Mouse (Mus musculus) thymus, postnatal 10 days (tissue): Measurements from ENCODE around the gene Xxylt1.

Experiments used
- DNase-seq, 2 experiments: peaks; one replicate each; pipeline ENCODE4 v3.0.0; 2021; ENCODE audit warnings: low spot score in 2 of 2

Xxylt1 gene

GRCm38 (mm10) chr16:31081125-31081664, at the start of gene Xxylt1:
TSS of gene Xxylt1 (minus strand) at chr16:31081432.
- DNase-seq: peak; percentile 91 to 93

GRCm38 (mm10) chr16:31128116-31128515, 46.9 kb upstream of the Xxylt1 start:
- DNase-seq: no peak

GRCm38 (mm10) chr16:31124991-31125390, 43.8 kb upstream of the Xxylt1 start:
- DNase-seq: no peak

GRCm38 (mm10) chr16:31121612-31122011, 40.4 kb upstream of the Xxylt1 start:
- no peak for DNase-seq

DNA sequence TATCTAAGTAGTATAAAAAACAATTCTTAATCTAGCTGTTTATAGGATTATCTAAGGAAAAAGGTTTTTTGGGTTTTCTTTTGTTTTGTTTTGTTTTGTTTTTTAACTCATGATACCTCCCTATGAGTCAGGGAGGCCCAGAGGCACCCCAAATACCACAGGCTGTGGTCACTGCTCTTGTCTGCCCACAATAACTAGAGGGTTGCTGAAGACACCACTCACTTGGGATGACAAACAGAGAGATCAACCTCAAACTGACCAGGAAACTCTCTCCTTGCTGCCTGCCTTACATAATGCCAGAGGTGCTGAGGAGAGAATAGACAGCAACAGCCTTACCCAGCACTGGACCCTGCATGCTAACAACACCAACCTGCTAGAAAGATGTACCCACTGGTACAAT, 32.4 kb upstream of the Xxylt1 start:
- DNase-seq: no peak

GRCm38 (mm10) chr16:31101352-31101751, 20.1 kb upstream of the Xxylt1 start:
- DNase-seq: no peak

- DNase-seq: no peak
Measured at GRCm38 (mm10) chr16:31099906-31100305, 18.7 kb upstream of the Xxylt1 start.

GRCm38 (mm10) chr16:31094036-31094435, 12.8 kb upstream of the Xxylt1 start:
- no peak for DNase-seq

DNA sequence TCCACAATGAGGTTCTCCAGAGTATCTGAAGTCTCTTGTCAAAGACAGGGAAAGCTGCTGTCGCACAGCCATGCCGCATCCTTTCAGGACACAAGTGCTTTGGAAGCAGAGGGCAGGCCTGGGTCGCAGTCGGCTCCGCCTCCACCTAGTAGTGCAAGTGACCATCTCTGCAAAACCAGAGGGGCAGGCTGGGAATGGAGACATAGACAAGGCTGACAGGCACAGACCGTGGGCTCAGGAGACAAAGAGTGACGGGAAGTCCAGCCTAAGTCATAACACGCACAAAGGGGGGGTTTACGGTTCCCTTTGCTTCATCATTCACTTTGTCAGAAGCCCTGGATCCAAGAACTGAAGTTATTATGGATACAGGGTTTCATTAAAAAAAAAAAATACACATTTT, 12.0 kb upstream of the Xxylt1 start:
- DNase-seq: no peak

GRCm38 (mm10) chr16:31081891-31082290, 659 bp upstream of the Xxylt1 start:
- no peak for DNase-seq

- DNase-seq: peak; percentile 22
Measured at GRCm38 (mm10) chr16:31080573-31081051, 620 bp downstream of the Xxylt1 start.

DNA sequence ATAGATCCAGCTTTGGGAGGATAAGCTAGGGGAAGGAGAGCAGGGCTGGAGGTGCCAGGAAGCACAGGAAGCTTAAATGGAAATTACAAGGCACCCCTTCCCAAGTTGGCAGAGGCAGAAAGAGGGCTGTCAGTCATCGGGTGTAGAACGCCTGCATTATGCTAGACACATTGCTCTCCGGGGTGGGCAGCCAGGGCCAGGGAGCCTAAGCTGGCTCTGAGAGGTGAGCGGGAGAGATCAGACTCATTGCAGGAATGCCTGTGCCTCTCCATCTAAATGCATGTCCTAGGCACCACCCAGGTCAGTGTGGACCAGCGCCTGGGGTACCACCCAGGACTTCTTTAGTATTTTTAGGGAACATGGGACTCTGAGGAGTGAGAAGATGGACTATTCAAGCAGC, 3.8 kb downstream of the Xxylt1 start:
- no peak for DNase-seq

- no peak for DNase-seq
Measured at GRCm38 (mm10) chr16:31076436-31076835, 4.8 kb downstream of the Xxylt1 start.

- no peak for DNase-seq
Measured at GRCm38 (mm10) chr16:31074324-31074908, 6.8 kb downstream of the Xxylt1 start.

DNA sequence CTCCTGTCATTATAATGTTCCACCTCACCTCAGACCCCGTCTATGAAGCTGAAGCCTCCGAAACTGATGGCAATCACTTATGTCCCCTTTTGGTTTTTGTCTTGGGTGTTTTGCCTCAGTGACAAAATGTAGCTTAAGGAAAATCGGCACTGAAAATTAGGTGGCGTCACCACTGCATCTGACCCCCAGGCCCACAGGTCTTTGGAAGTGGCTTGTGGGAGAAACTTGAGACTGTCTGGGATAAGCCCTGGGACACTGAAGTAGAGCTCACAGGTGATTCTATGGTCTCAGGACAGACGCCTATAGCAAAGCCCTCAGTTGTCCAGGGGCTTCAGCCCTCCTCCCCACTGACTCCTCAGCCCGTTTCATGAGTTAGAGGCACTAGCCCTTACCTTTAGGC, 9.5 kb downstream of the Xxylt1 start:
- no peak for DNase-seq

DNA sequence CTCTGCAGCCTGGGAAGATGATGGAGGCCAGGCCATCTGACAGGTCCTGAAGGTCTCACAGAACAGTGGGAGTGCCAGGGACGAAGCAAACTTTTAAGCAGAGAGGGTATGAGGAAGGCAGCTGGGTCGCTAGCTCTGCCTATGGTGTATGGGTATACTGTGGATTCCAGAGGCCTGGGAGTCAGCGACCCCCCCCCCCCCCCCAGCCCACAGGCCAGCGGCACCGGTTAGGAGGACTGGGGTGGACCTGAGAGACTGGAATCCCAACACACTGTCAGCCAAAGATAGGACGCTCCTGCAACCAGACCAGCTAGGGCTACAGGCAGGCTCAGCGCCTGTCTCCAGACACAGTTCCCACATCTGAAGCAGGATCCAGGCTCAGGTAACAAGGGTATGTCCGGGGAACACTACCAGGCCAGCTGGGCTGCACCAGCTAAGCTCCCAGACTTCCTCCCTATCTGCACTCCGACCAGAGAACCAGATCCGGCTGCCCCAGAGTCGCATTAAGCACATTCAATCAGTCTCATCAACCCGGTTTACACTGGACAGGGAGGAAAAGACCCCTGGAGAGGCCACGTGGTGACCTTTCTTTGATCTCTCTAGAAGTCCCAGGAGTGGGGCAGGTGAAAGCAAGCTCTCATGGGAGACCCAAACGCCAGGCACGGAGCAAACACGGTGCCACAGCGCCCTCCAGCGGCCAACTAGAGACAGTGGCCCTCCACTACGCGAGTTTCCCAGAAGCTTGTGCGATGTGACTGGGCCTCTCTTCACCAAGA, 10.7 kb downstream of the Xxylt1 start:
- DNase-seq: peak; percentile 65 to 82

GRCm38 (mm10) chr16:31069211-31070166, 11.7 kb downstream of the Xxylt1 start:
- DNase-seq: no peak

DNA sequence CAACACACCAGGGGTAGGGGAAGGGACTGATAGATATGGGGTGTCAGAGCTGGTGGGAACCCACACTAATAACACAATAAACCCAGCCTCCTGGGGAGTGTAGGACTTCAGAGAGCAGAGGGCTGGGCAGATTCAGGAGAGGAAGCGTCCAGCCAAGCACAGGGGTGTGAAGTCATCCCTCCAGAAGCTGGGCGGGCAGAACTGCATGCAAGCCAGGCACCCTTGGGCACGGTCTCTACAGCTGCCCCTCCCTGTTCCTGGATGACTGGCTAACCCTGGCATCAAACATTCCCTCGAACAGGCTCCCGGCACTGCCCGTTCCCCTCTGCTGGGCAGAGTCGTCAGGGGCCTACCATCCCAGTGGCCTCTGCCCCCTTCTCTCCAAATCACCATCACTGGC, 13.0 kb downstream of the Xxylt1 start:
- no peak for DNase-seq

DNA sequence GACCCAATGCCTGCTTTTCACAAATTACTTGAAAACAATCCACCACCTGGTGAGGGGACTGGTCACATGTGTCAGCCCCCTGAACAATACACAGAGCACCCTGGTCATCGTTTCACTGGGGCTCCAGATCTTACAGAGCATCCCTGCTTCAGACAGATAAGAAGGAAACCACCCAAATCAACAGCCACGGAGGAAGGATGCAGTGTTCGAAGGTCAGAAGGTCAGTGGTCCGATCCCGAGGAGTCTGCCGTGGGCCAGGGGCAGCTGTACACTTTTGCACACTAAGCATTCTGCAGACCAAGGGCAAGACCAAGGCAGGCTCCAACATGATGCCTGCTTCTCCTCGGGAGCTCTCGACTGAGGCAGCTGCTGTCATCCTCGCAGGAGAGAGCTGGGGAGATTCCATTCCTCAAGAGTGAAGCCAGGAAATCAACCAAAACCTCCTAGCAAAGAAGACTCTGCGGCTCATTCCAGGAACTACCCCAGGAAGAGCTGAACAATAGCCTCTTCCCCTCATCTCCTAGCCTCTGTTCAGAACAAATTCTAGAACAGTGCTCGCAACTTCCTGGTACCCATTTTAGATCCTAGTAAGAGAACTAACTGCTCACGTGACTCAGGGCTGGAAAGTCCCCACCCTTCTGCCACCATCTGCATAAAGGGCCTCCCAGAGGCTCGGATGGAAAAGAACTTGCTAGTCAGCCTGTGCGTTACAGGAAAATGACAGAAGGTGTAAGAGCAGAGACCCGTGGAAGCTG, 14.7 kb downstream of the Xxylt1 start:
- DNase-seq: no peak

GRCm38 (mm10) chr16:31064782-31065181, 16.4 kb downstream of the Xxylt1 start:
- DNase-seq: no peak

DNA sequence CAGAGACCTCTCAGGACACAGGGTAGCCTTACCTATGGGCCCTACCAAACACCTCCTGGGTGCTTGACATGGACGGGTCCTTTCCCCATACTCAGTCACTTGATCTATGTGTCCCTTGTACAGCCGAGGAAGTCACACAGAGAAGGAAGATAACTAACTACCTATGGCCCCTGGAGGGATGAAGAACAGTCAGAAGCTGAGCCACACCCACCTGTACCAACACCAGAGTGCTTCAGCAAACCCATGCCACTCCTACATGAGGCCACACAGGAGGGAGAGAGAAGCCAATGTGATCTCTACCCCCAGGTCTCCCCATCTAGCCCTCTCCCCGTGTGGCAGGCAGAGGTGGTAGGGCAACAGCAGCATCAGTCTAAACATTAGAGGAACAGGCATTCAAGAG, 18.3 kb downstream of the Xxylt1 start:
- no peak for DNase-seq
